30 mouse cellular contexts compared by ENCODE assay signal in genomic region chr6:18076986-18077385, GRCm38 (mm10). TPM values are rescaled to one million over a fixed set of nuclear protein-coding genes. Genes with fewer than 3 reads are reported as not detected.
"Had no signal": no experiment of that assay in that cellular context is flagged by ENCODE, and none has a peak within 500 bp of the region (broad histone marks: within the 10 kb centered on the region; RNA-seq: fewer than 3 reads in every experiment).

No protein-coding gene starts in this region.

- H3K27me3 ChIP-seq: kidney, embryonic 15.5 days; liver, embryonic 13.5 days; megakaryocyte, embryonic 14.5 days; midbrain, embryonic 13.5 days; neural tube, embryonic 13.5 days; stomach, embryonic 15.5 days had no signal

- H3K9ac ChIP-seq: kidney, embryonic 15.5 days; liver, embryonic 13.5 days; midbrain, embryonic 13.5 days; neural tube, embryonic 13.5 days; stomach, embryonic 15.5 days had no signal

- ATAC-seq: midbrain, embryonic 13.5 days; midbrain, embryonic 16.5 days had no signal

- H3K4me1 ChIP-seq: kidney, embryonic 15.5 days; liver, embryonic 13.5 days; midbrain, embryonic 10.5 days; midbrain, embryonic 13.5 days; neural tube, embryonic 13.5 days; stomach, embryonic 15.5 days had no signal

- H3K9me3 ChIP-seq: kidney, embryonic 15.5 days; liver, embryonic 13.5 days; megakaryocyte, embryonic 14.5 days; midbrain, embryonic 10.5 days; midbrain, embryonic 13.5 days; neural tube, embryonic 13.5 days; stomach, embryonic 15.5 days had no signal

- H3K4me2 ChIP-seq: kidney, embryonic 15.5 days; liver, embryonic 13.5 days; midbrain, embryonic 13.5 days; neural tube, embryonic 13.5 days; stomach, embryonic 15.5 days had no signal

- H3K4me3 ChIP-seq: kidney, embryonic 15.5 days; left cerebral cortex, adult 2 months; liver, embryonic 13.5 days; megakaryocyte, embryonic 14.5 days; midbrain, embryonic 10.5 days; midbrain, embryonic 13.5 days; myocyte; neural tube, embryonic 13.5 days; stomach, embryonic 15.5 days had no signal

- DNase-seq: kidney, adult 11 months; kidney, adult 8-10 months; kidney, postnatal 10 days; kidney, postnatal 36 days; layer of hippocampus, postnatal 36 days; liver, embryonic 13.5 days; lung, postnatal 10 days; retina, postnatal 1 day; right cerebral cortex, postnatal 25 days; spleen, adult 18-20 months; thymus, postnatal 25 days had no signal

- H3K27ac ChIP-seq: kidney, embryonic 15.5 days; left cerebral cortex, adult 2 months; liver, embryonic 13.5 days; midbrain, embryonic 10.5 days; midbrain, embryonic 13.5 days; neural tube, embryonic 13.5 days; stomach, embryonic 15.5 days had no signal

- H3K36me3 ChIP-seq: kidney, embryonic 15.5 days; liver, embryonic 13.5 days; midbrain, embryonic 10.5 days; midbrain, embryonic 13.5 days; neural tube, embryonic 13.5 days; stomach, embryonic 15.5 days had no signal

RNA-seq across cellular contexts. Expression of gene Asz1, which starts 31.9 kb away (rescaled TPM):
- total RNA-seq: layer of hippocampus, adult 8-10 months; layer of hippocampus, postnatal 10 days; layer of hippocampus, postnatal 36 days; left cerebral cortex, adult 2 months; left cerebral cortex, postnatal 10 days; left cerebral cortex, postnatal 36 days; liver, adult 2 months; monocyte, adult 5-6 weeks; neutrophil, adult 5-6 weeks had no signal
- polyA plus RNA-seq: limb, embryonic 11.5 days; limb, embryonic 14.5 days; liver, adult 2 months; liver, embryonic 13.5 days; liver, embryonic 16.5 days; midbrain, embryonic 10.5 days; midbrain, embryonic 13.5 days; midbrain, embryonic 16.5 days; myocyte; neural tube, embryonic 13.5 days had no signal

RNA-seq across cellular contexts. Expression of gene Wnt2, which starts 46.6 kb away (rescaled TPM):
- total RNA-seq: monocyte, adult 5-6 weeks; neutrophil, adult 5-6 weeks had no signal
- polyA plus RNA-seq: myocyte had no signal
